Mouse (Mus musculus) neural tube, embryonic 10.5 days (tissue): ENCODE data around the gene Olfr982.

Experiments
- DNase-seq: peaks from one replicate; pipeline ENCODE4 v3.0.0-alpha.2; 2017; ENCODE audit warnings: low spot score; ENCODE audit errors: extremely low spot score

Olfr982 gene

GRCm38 (mm10) chr9:40073529-40073928, at the start of gene Olfr982:
TSS of gene Olfr982 (plus strand) at chr9:40073829.
- no peak for DNase-seq

DNA sequence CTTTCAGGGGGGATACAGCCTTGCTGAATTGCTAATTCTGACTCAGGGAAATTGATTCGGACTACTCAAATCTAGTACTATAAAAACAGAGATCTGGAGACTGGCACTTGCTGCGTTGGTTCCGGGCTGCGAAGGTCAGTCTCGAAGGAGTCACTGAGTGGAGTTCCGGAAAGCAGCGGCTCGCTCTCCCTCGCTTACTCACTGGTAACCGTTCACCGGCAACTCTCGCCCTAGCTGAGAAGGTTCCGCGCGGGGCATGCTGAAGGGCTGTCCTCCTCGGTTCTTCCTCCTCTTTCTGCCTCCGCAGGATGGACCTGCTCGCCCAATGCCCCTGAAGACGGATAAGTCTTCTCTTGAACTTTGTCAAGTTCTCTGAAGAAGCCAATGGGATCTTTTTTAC, 23.5 kb upstream of the Olfr982 start:
- DNase-seq, result no peak

GRCm38 (mm10) chr9:40093495-40093894, 19.9 kb downstream of the Olfr982 start, which contains the start of gene Olfr983:
TSS of gene Olfr983 (minus strand) at chr9:40093595.
- no peak for DNase-seq

DNA sequence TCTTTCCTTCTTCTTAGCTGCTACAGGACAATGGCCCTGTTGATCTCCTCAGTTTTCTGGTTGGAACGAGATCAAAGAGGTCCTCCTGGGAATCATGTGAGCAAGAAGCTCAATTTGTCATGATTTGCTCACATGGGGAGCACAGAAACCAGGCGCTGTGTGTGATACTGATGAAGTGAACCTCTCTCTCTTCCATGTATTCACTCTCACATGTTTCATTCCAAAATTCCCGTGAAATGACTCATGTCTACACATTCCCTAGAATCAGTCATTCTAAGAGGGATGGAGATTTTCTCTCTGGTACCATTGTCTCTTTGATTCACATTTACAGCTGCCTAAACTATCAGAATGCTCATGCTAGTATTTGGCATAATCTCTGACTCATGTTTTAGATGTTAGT, 21.1 kb downstream of the Olfr982 start:
- DNase-seq, result no peak

- DNase-seq, result no peak
Observed at GRCm38 (mm10) chr9:40114106-40114505, 40.5 kb downstream of the Olfr982 start, which contains the start of gene Olfr984. TSS of gene Olfr984 (minus strand) at chr9:40114206.

- DNase-seq, result no peak
Observed at GRCm38 (mm10) chr9:40116645-40117286, 43.1 kb downstream of the Olfr982 start.

DNA sequence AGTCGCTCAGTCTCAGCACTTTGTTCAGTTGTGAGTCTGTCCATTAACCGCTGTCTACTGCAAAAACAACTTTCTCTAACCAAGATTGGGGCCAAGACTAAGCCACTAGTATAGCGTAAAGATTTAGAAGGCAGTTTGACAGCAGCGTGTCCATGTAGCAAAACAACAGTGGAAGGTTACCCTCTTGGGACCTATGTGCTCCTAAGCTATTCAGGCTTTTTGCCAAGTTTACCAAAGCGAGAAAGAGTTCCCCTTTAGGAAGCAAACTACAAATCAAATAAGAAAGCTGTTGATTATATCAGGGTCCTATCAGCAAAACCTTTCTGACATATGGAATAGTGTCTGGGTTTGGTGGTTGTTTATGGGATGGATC, 43.6 kb downstream of the Olfr982 start:
- DNase-seq, result no peak
